Mouse (Mus musculus): ENCODE results near the gene Strn4. TPM values are rescaled to one million over a fixed set of nuclear protein-coding genes. Genes with fewer than 3 reads are reported as not detected.

Gene Strn4
- 155 and 174 TPM in 2 replicates for polyA plus RNA-seq (2015; fragmentation: Nextera tagmentation; extraction: Ambion mirVana)

DNA sequence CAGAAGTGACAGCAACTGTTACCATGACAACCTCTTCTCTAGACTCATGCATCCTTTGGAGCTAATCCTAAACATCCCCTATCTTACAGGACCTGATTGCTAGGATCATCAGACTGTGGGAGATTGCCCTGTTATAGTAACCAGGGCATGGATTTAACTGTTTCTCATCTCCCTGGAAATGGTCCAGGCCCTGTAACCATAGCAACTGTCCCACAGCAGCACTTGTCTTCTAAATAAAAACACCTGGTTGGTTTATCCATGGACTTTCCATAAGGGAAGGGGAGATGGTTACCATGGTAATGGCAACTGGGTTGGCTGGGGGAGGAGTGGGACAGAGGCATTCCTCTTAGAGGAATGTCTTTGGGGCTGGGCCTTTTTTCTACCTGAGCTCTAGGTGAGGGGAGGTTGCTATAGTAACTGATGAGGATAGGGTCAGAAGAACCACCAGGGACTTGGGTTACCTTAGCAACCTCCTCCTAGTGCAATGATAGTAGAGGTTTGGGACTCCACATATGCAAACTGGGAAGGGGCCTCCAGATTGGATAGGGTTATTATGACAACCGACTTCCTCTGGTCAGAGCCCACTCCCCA lies at the start of gene Strn4:
TSS of gene Strn4 (plus strand) at position 539 of the 591 bp plus-strand sequence.
- no peaks in the 10 kb centered on the region for H3K9me3 ChIP-seq
- ATAC-seq (ENCODE audit: low read depth): peak; percentile 81
- H3K27ac ChIP-seq (replicated peaks): peak within 1 kb of the TSS; percentile 100
- peaks cover 25% of the 10 kb centered on the region for H3K27me3 ChIP-seq
- 0% methylated on average over 1 of the region's 1 CpGs for WGBS
- H3K36me3 ChIP-seq: 0 out of 2 replicates have a peak, but pooled peaks cover 4% of the 10 kb centered on the region
- H3K9ac ChIP-seq: peak within 1 kb of the TSS; percentile 99
- peak within 1 kb of the TSS; percentile 97 for H3K4me3 ChIP-seq
- peaks cover 90% of the 10 kb centered on the region for H3K4me1 ChIP-seq (replicated peaks)
- H3K4me2 ChIP-seq: peak within 1 kb of the TSS; percentile 94

- no peak overlapping the region for H3K4me2 ChIP-seq
- no peak overlapping the region for H3K9ac ChIP-seq
- H3K36me3 ChIP-seq: no peaks in the 10 kb centered on the region
- no peak overlapping the region for H3K4me3 ChIP-seq
- no peaks in the 10 kb centered on the region; the same call in 1 of the 2 replicates for H3K9me3 ChIP-seq
- H3K27me3 ChIP-seq: no peaks in the 10 kb centered on the region
- ATAC-seq (ENCODE audit: low read depth): no peak
- H3K4me1 ChIP-seq (replicated peaks): no peaks in the 10 kb centered on the region; the same call in 1 of the 2 replicates
- H3K27ac ChIP-seq (replicated peaks): no peak overlapping the region
- 17% methylated on average over 2 of the region's 2 CpGs for WGBS
Measured at GRCm38 (mm10) chr7:16766443-16766842, 49.2 kb upstream of the Strn4 start.

GRCm38 (mm10) chr7:16775888-16776287 lies 39.8 kb upstream of the Strn4 start:
- no peak overlapping the region for H3K4me3 ChIP-seq
- 0 out of 2 replicates have a peak, but pooled peaks cover 4% of the 10 kb centered on the region for H3K9me3 ChIP-seq
- 0 out of 2 replicates have a peak, but pooled peaks cover 3% of the 10 kb centered on the region for H3K4me1 ChIP-seq (replicated peaks)
- ATAC-seq (ENCODE audit: low read depth): no peak
- no peak overlapping the region for H3K4me2 ChIP-seq
- 62% methylated on average over 5 of the region's 5 CpGs for WGBS
- no peaks in the 10 kb centered on the region for H3K27me3 ChIP-seq
- no peaks in the 10 kb centered on the region for H3K36me3 ChIP-seq
- no peak overlapping the region for H3K27ac ChIP-seq (replicated peaks)
- no peak overlapping the region for H3K9ac ChIP-seq

GRCm38 (mm10) chr7:16780076-16780475 lies 35.6 kb upstream of the Strn4 start:
- 71% methylated on average over 5 of the region's 5 CpGs for WGBS
- Histone ChIP-seq H3K36me3 (no peaks in the 10 kb centered on the region), H3K27ac (replicated peaks) (no peak overlapping the region), H3K4me3 (no peak overlapping the region), H3K27me3 (peaks cover 14% of the 10 kb centered on the region), H3K9ac (no peak overlapping the region), H3K4me1 (replicated peaks) (peaks cover 41% of the 10 kb centered on the region), H3K4me2 (no peak overlapping the region), H3K9me3 (no peaks in the 10 kb centered on the region)
- no peak for ATAC-seq (ENCODE audit: low read depth)

GRCm38 (mm10) chr7:16780825-16781554 lies 34.7 kb upstream of the Strn4 start, which contains the start of gene Slc1a5:
TSS of gene Slc1a5 (plus strand) at chr7:16781340.
- WGBS: 4% methylated on average over 34 of the region's 34 CpGs
- H3K27ac ChIP-seq (replicated peaks): 0 out of 2 replicates have a peak within 1 kb of the TSS, but pooled peaks have one; percentile 29
- peak within 1 kb of the TSS; percentile 97 for H3K4me2 ChIP-seq
- H3K9ac ChIP-seq: peak within 1 kb of the TSS; percentile 70
- H3K36me3 ChIP-seq: no peaks in the 10 kb centered on the region
- peaks cover 41% of the 10 kb centered on the region for H3K4me1 ChIP-seq (replicated peaks)
- H3K9me3 ChIP-seq: no peaks in the 10 kb centered on the region
- H3K27me3 ChIP-seq: peaks cover 14% of the 10 kb centered on the region
- peak; percentile 81 for ATAC-seq (ENCODE audit: low read depth)
- H3K4me3 ChIP-seq: peak within 1 kb of the TSS; percentile 52

GRCm38 (mm10) chr7:16781555-16781815 lies 34.2 kb upstream of the Strn4 start:
- 1% methylated on average over 10 of the region's 10 CpGs for WGBS
- ATAC-seq (ENCODE audit: low read depth): peak; percentile 24
- Histone ChIP-seq H3K27me3 (peaks cover 14% of the 10 kb centered on the region), H3K4me1 (replicated peaks) (peaks cover 41% of the 10 kb centered on the region), H3K36me3 (no peaks in the 10 kb centered on the region), H3K4me2 (peak overlapping the region; percentile 97), H3K9ac (peak overlapping the region; percentile 70), H3K27ac (replicated peaks) (no peak overlapping the region), H3K4me3 (peak overlapping the region; percentile 52), H3K9me3 (no peaks in the 10 kb centered on the region)

GRCm38 (mm10) chr7:16781816-16782554 lies 33.7 kb upstream of the Strn4 start:
- peaks cover 14% of the 10 kb centered on the region for H3K27me3 ChIP-seq
- peak overlapping the region; percentile 97 for H3K4me2 ChIP-seq
- peak overlapping the region; percentile 52 for H3K4me3 ChIP-seq
- no peaks in the 10 kb centered on the region for H3K9me3 ChIP-seq
- H3K36me3 ChIP-seq: no peaks in the 10 kb centered on the region
- peak overlapping the region; percentile 70 for H3K9ac ChIP-seq
- peak; percentile 29 for ATAC-seq (ENCODE audit: low read depth)
- no peak overlapping the region for H3K27ac ChIP-seq (replicated peaks)
- WGBS: under 1% methylated on average over 60 of the region's 60 CpGs
- peaks cover 41% of the 10 kb centered on the region for H3K4me1 ChIP-seq (replicated peaks)

DNA sequence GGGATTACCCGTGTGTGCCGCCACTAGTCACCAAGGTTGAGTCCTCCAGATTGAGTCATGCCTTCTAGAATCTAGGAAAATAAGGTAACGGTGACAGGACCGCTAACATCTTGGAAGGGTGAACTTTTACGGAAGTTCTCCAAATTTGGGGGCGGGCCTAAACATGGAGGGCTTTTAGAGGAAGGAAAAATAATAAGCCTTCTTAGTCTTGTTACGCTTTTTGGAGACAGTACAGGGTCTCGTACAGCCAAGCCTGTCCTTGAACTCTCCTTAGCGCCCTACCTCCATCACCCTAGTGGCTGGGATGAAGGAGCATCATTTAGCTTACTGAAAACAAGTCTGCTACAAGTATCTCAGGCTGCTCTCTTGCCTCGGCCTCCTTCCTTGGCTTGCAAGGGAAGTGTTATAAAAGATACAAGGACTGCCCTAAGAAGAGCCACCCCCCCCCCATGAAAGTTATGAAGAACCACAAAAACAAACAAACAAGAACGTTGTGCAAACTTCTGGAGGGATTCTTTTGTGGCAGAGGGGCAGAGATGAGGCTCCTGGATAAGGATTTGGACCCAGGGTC lies 33.0 kb upstream of the Strn4 start:
- H3K27ac ChIP-seq (replicated peaks): no peak overlapping the region
- no peak for ATAC-seq (ENCODE audit: low read depth)
- H3K4me1 ChIP-seq (replicated peaks): peaks cover 41% of the 10 kb centered on the region
- peak overlapping the region; percentile 52 for H3K4me3 ChIP-seq
- H3K4me2 ChIP-seq: peak overlapping the region; percentile 97
- 6% methylated on average over 11 of the region's 11 CpGs for WGBS
- no peaks in the 10 kb centered on the region for H3K9me3 ChIP-seq
- H3K27me3 ChIP-seq: peaks cover 14% of the 10 kb centered on the region
- H3K9ac ChIP-seq: peak overlapping the region; percentile 70
- no peaks in the 10 kb centered on the region for H3K36me3 ChIP-seq

DNA sequence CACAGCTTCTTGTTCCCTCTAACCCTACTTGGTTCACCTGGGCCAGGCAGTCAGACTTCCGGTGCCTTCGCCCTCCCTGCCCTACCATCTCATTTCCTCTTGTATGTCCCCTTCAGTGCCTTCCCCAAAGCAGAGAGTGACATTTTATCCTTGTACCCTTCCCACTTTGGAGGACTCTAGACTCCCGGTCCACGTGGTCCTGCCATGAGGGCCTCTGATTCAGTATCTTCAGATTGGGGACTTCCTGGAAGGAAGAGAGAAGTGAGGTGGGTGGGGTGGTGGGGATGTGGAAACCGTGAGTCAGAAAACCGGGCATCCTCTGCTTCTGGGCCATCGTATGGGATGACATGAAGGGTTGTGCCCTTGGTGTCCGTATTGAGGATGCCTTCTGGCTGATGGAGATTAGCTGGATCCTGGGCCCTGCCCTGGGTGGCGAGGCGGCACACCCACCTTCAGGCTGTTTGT lies 32.4 kb upstream of the Strn4 start:
- peaks cover 14% of the 10 kb centered on the region for H3K27me3 ChIP-seq
- peaks cover 41% of the 10 kb centered on the region for H3K4me1 ChIP-seq (replicated peaks)
- H3K9ac ChIP-seq: peak overlapping the region; percentile 22
- ATAC-seq (ENCODE audit: low read depth): no peak
- H3K27ac ChIP-seq (replicated peaks): no peak overlapping the region
- H3K9me3 ChIP-seq: no peaks in the 10 kb centered on the region
- 20% methylated on average over 10 of the region's 10 CpGs for WGBS
- peak overlapping the region; percentile 97 for H3K4me2 ChIP-seq
- H3K36me3 ChIP-seq: no peaks in the 10 kb centered on the region
- peak overlapping the region; percentile 52; the same call in 1 of the 2 replicates for H3K4me3 ChIP-seq

- H3K36me3 ChIP-seq: no peaks in the 10 kb centered on the region
- peaks cover 41% of the 10 kb centered on the region for H3K4me1 ChIP-seq (replicated peaks)
- H3K9me3 ChIP-seq: no peaks in the 10 kb centered on the region
- WGBS: 40% methylated on average over 17 of the region's 17 CpGs
- ATAC-seq (ENCODE audit: low read depth): no peak
- H3K9ac ChIP-seq: peak overlapping the region; percentile 22
- H3K4me2 ChIP-seq: peak overlapping the region; percentile 97
- H3K4me3 ChIP-seq: peak overlapping the region; percentile 52; the same call in 1 of the 2 replicates
- peaks cover 14% of the 10 kb centered on the region for H3K27me3 ChIP-seq
- no peak overlapping the region for H3K27ac ChIP-seq (replicated peaks)
Measured at GRCm38 (mm10) chr7:16783758-16784415, 31.8 kb upstream of the Strn4 start.

GRCm38 (mm10) chr7:16784498-16784976 lies 31.2 kb upstream of the Strn4 start:
- peaks cover 41% of the 10 kb centered on the region for H3K4me1 ChIP-seq (replicated peaks)
- H3K27ac ChIP-seq (replicated peaks): no peak overlapping the region
- H3K4me3 ChIP-seq: no peak overlapping the region
- peak overlapping the region; percentile 97; the same call in 1 of the 2 replicates for H3K4me2 ChIP-seq
- ATAC-seq (ENCODE audit: low read depth): no peak
- no peaks in the 10 kb centered on the region for H3K9me3 ChIP-seq
- WGBS: 71% methylated on average over 10 of the region's 10 CpGs
- peaks cover 14% of the 10 kb centered on the region for H3K27me3 ChIP-seq
- H3K9ac ChIP-seq: no peak overlapping the region
- H3K36me3 ChIP-seq: no peaks in the 10 kb centered on the region
